Comparison of ENCODE assay signal across 16 mouse cellular contexts in genomic region chr6:149324242-149324633, GRCm38 (mm10).
"Had no signal": no experiment of that assay in that cellular context is flagged by ENCODE, and none has a peak within 500 bp of the region (broad histone marks: within the 10 kb centered on the region; RNA-seq: fewer than 3 reads in every experiment).

No protein-coding gene starts in this region.

- H3K4me2 ChIP-seq: limb, embryonic 15.5 days; liver, embryonic 15.5 days; lung, embryonic 14.5 days; neural tube, embryonic 13.5 days had no signal

- H3K9me3 ChIP-seq: limb, embryonic 15.5 days; liver, embryonic 15.5 days; neural tube, embryonic 13.5 days had no signal

- H3K9ac ChIP-seq: limb, embryonic 15.5 days; liver, embryonic 15.5 days; lung, embryonic 14.5 days; neural tube, embryonic 13.5 days had no signal

- H3K4me1 ChIP-seq: limb, embryonic 15.5 days; neural tube, embryonic 13.5 days had no signal

- H3K4me3 ChIP-seq: left cerebral cortex, adult 2 months; limb, embryonic 15.5 days; liver, embryonic 15.5 days; neural tube, embryonic 13.5 days had no signal

- H3K27me3 ChIP-seq: limb, embryonic 15.5 days; liver, embryonic 15.5 days; neural tube, embryonic 13.5 days had no signal

- ATAC-seq: intestine, postnatal 0 days had no signal

- DNase-seq: kidney, adult 8-10 months; kidney, postnatal 25 days; lung, postnatal 10 days; lung, postnatal 4 days; midbrain, embryonic 14.5 days; retina, postnatal 1 day; right cerebral cortex, postnatal 4 days; spleen, adult 18-20 months; thymus, adult 2 months; thymus, postnatal 36 days had no signal

- H3K27ac ChIP-seq: left cerebral cortex, adult 2 months; limb, embryonic 15.5 days; liver, embryonic 15.5 days; neural tube, embryonic 13.5 days had no signal
